ENCODE assay signal across 8 mouse cellular contexts in the genomic region with DNA sequence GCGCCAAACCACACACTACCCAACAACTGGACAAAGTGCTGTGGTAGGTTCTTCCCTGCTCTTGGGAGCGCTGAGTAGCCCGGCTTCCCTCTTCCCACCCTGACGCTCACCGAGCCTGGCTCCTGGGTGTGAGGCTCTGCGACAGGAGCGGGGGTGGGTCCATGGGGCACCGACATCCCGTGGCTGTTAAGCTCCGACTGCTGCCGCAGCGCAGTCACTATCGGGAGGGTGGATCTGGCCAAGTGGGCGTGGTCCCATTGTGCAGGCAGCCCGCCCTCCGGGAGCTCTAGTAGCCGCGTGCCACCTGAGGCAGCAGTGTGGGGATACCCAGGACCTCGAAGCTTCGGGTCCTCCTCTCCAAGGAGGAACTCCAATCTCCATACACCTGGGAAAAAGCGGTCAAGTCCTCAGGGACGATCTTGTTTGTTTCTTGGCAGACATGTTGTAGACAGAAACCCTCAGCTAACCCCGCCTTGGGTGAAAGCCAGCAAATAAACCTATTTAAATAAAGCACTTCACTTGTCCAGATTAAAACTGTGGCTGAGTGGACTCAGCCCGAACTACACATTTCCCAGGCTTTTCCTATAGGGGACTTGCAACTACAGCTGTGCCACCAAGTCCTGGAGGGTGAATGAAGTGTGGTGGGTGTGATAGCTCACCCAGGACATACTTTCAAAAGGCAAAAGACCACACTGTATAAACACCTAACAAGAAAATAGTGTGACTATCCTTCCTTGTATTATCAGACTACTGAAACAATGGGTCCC. TPM values are rescaled to one million over a fixed set of nuclear protein-coding genes. Genes with fewer than 3 reads are reported as not detected.
DNase-seq lines count a peak whose midpoint lies in the region; ATAC-seq and TF ChIP-seq lines count a peak whose summit lies in the region.

A gene (minus strand): TSS at position 199 of the 767 bp plus-strand sequence.

- peak within 1 kb of the TSS; percentile 79 for H3K4me3 ChIP-seq in G1E (ENCODE audit: low read depth, low read length)
- peak within 1 kb of the TSS; percentile 29 for H3K4me3 ChIP-seq in forebrain, embryonic 11.5 days (ENCODE audit: low read depth, low read length)
- peak within 1 kb of the TSS; percentile 37 for H3K4me3 ChIP-seq in lung, embryonic 16.5 days (ENCODE audit: low read length)

- H3K27me3 ChIP-seq in G1E (ENCODE audit: insufficient read depth, low read length): no peaks in the 10 kb centered on the region
- peaks cover 2% of the 10 kb centered on the region; the same call in 1 of the 2 replicates for H3K27me3 ChIP-seq in forebrain, embryonic 11.5 days (ENCODE audit: control insufficient read depth, insufficient read depth, low read length)
- no peaks in the 10 kb centered on the region; the same call in 1 of the 2 replicates for H3K27me3 ChIP-seq in lung, embryonic 16.5 days (ENCODE audit: control insufficient read depth, insufficient read depth, low read depth, low read length)

- H3K27ac ChIP-seq in forebrain, embryonic 11.5 days (ENCODE audit: low read depth, low read length): no peak within 1 kb of the TSS
- H3K27ac ChIP-seq in lung, embryonic 16.5 days (ENCODE audit: low read length): peak within 1 kb of the TSS; percentile 7; the same call in 1 of the 2 replicates

- 5% methylated on average over 24 of the region's 24 CpGs for WGBS in forebrain, embryonic 11.5 days
- WGBS in lung, embryonic 16.5 days: 2% methylated on average over 24 of the region's 24 CpGs

- H3K4me1 ChIP-seq in G1E (ENCODE audit: insufficient read depth, low read depth, low read length): peaks cover 77% of the 10 kb centered on the region
- H3K4me1 ChIP-seq in forebrain, embryonic 11.5 days (replicated peaks; ENCODE audit: control insufficient read depth, insufficient read depth, low read length): peaks cover 6% of the 10 kb centered on the region; the same call in 1 of the 2 replicates
- H3K4me1 ChIP-seq in lung, embryonic 16.5 days (replicated peaks; ENCODE audit: control insufficient read depth, insufficient read depth, low read length): peaks cover 14% of the 10 kb centered on the region

- peak; percentile 61 for DNase-seq in G1E (ENCODE audit: low spot score)
- DNase-seq in c-Kit-positive CD71-positive TER-119-negative erythroid progenitor cells, embryonic 14.5 days (ENCODE audit: low read depth): peak; percentile 85
- peak; percentile 84 for DNase-seq in forebrain, embryonic 11.5 days (ENCODE audit: low spot score)
- peak; percentile 67 to 73 for DNase-seq in heart, postnatal 14 days
- DNase-seq in kidney, postnatal 4 days: peak; percentile 82 to 88
- DNase-seq in ovary, postnatal 10 days (ENCODE audit: low spot score): peak; percentile 32
- DNase-seq in thymus, postnatal 10 days (ENCODE audit: low spot score in 2 of 2): peak; percentile 52 to 73

- peak within 1 kb of the TSS; percentile 33 for H3K9ac ChIP-seq in forebrain, embryonic 11.5 days (ENCODE audit: low read length)
- peak within 1 kb of the TSS; percentile 58 for H3K9ac ChIP-seq in lung, embryonic 16.5 days (ENCODE audit: low read length)

- ATAC-seq in G1E (ENCODE audit: extremely low read depth, insufficient number of reproducible peaks, low FRiP score, poor library complexity, severe bottlenecking): peak; percentile 71
- peak; percentile 87 for ATAC-seq in forebrain, embryonic 11.5 days (replicated peaks; ENCODE audit: low FRiP score)
- peak; percentile 96 for ATAC-seq in lung, embryonic 16.5 days (ENCODE audit: low read depth)

- H3K36me3 ChIP-seq in G1E (replicated peaks): peaks cover 51% of the 10 kb centered on the region
- no peaks in the 10 kb centered on the region for H3K36me3 ChIP-seq in forebrain, embryonic 11.5 days (ENCODE audit: control insufficient read depth, insufficient read depth, low read length)
- H3K36me3 ChIP-seq in lung, embryonic 16.5 days (ENCODE audit: control insufficient read depth, insufficient read depth, low read length): peaks cover 4% of the 10 kb centered on the region

- H3K9me3 ChIP-seq in G1E (replicated peaks): no peaks in the 10 kb centered on the region
- H3K9me3 ChIP-seq in forebrain, embryonic 11.5 days (ENCODE audit: control insufficient read depth, low read length): no peaks in the 10 kb centered on the region
- H3K9me3 ChIP-seq in lung, embryonic 16.5 days (ENCODE audit: control insufficient read depth, low read length): no peaks in the 10 kb centered on the region; the same call in 1 of the 2 replicates

- TF ChIP-seq CTCF in G1E (IDR thresholded peaks at IDR 0.05; ENCODE audit: low read depth, low read length): no peak

- peak within 1 kb of the TSS; percentile 72 for H3K4me2 ChIP-seq in forebrain, embryonic 11.5 days (ENCODE audit: low read depth, low read length, severe bottlenecking)
- peak within 1 kb of the TSS; percentile 84 for H3K4me2 ChIP-seq in lung, embryonic 16.5 days (ENCODE audit: low read depth, low read length)

- intact Hi-C loops in heart, postnatal 14 days (cut with DNase I): loop anchor here (10.0 kb wide), 1 partner anchor 100 kb away; no protein-coding TSS in a partner anchor

RNA-seq across cellular contexts. Expression of the gene that starts here (rescaled TPM):
- total RNA-seq in G1E (2014; fragmentation: Nextera tagmentation) (174 and 182 TPM in 2 replicates), G1E (2017) (72.0 and 77.5 TPM in 2 replicates)
- 120 and 159 TPM in 2 replicates for polyA plus RNA-seq in G1E (2012)
- 4.9 and 6.6 TPM in 2 replicates for polyA plus RNA-seq in forebrain, embryonic 11.5 days (2014; fragmentation: Nextera tagmentation; extraction: Ambion mirVana)
- total RNA-seq in heart, postnatal 14 days (2021): under 1 TPM; 0.68 to 0.86 TPM
- 1.8 and 2.3 TPM in 2 replicates for polyA plus RNA-seq in lung, embryonic 16.5 days (2015; fragmentation: Nextera tagmentation; extraction: Ambion mirVana)

Comparison
In these comparisons a context has a peak if more than half of its experiments do, and no peak if none do; other contexts are left out.
1. RNA of the gene that starts here (total RNA-seq): 72.0 to 182 TPM in G1E; 0.68 to 0.86 TPM in heart, postnatal 14 days; every median in the first group is over 10 times any median in the second.
2. RNA of the gene that starts here (polyA plus RNA-seq): 120 to 159 TPM in G1E; 4.9 to 6.6 TPM in forebrain, embryonic 11.5 days and 1.8 to 2.3 TPM in lung, embryonic 16.5 days; every median in the first group is over 10 times any median in the second.
3. Peak in DNase-seq in heart, postnatal 14 days; RNA of the gene not detected or under 1 TPM.
4. DNase-seq: peak in every context shown above with its lines; median percentile 85 in c-Kit-positive CD71-positive TER-119-negative erythroid progenitor cells, embryonic 14.5 days; 85 in kidney, postnatal 4 days; 84 in forebrain, embryonic 11.5 days; 70 in heart, postnatal 14 days; 62 in thymus, postnatal 10 days; 61 in G1E; 32 in ovary, postnatal 10 days.
5. H3K4me3 ChIP-seq: peak in every context shown above with its lines; median percentile 79 in G1E; 37 in lung, embryonic 16.5 days; 29 in forebrain, embryonic 11.5 days.
6. Peak in every context shown above with its lines, with median percentiles within 50 percentile points of each other: ATAC-seq.